Mouse (Mus musculus) ES-E14 (cell line): ENCODE measurements around the gene Ltbp1.

ENCODE experiments used
- CHD2 ChIP-seq: IDR thresholded peaks from 2 replicates; pipeline ENCODE4 v1.6.1; 2014; ENCODE audit warnings: mild to moderate bottlenecking, low read depth, low read length, inconsistent platforms
- HCFC1 ChIP-seq: IDR thresholded peaks from 2 replicates; pipeline ENCODE4 v1.6.1; 2012; ENCODE audit warnings: low read length, inconsistent platforms, borderline replicate concordance; ENCODE audit not compliant: insufficient read depth
- MAFK ChIP-seq: IDR thresholded peaks from 2 replicates; pipeline ENCODE4 v1.6.1; 2014; ENCODE audit warnings: mild to moderate bottlenecking, low read depth, low read length, inconsistent platforms; ENCODE audit not compliant: insufficient read depth
- ZNF384 ChIP-seq: IDR thresholded peaks from 2 replicates; pipeline ENCODE4 v1.6.1; 2012; ENCODE audit warnings: low read depth, low read length, inconsistent platforms

GRCm38 (mm10) chr17:75243221-75243620 is 237.9 kb downstream of the Ltbp1 start:
- TF ChIP-seq HCFC1 = no peak
- TF ChIP-seq ZNF384 = no peak
- TF ChIP-seq CHD2 = no peak
- no peak for TF ChIP-seq MAFK
